Mouse (Mus musculus): ENCODE results near the gene Cks1b.

- no peak for TF ChIP-seq TAL1 (IDR thresholded peaks at IDR 0.05; ENCODE audit: low read length)
- no peak for TF ChIP-seq GATA1 (IDR thresholded peaks at IDR 0.05; ENCODE audit: low read length)
Measured at GRCm38 (mm10) chr3:89430171-89431159, 12.3 kb upstream of the Cks1b start, which contains the start of gene Pygo2.

All from erythroblast, embryonic 14.5 days (primary cell).